Mouse (Mus musculus) T-helper 1 cell (primary cell): ENCODE results near the gene Dcxr.
"Not testable (repeated sequence)": the region's sequence is repeated elsewhere in the genome, so short reads cannot be mapped to it uniquely, and the experiment has no call there.

Experiments used
- in situ Hi-C: fragments of 300-600 bp; cut with MboI, MseI; formaldehyde crosslinking; loops from one replicate; pipeline ENCODE4 v1.15.1; 2025; ENCODE audit warnings: high pct_unique_total_duplicates

The Dcxr gene

GRCm38 (mm10) chr11:120709551-120709950 is 17.5 kb downstream of the Dcxr start:
- in situ Hi-C loops, result no loop called here

- in situ Hi-C loops, result no loop called here
These were observed 19.1 kb downstream of the Dcxr start for GRCm38 (mm10) chr11:120707969-120708368.

- in situ Hi-C loops, result no loop called here
These were observed 19.9 kb downstream of the Dcxr start for GRCm38 (mm10) chr11:120707225-120707624.

- in situ Hi-C loops, result no loop called here
These were observed 21.0 kb downstream of the Dcxr start for GRCm38 (mm10) chr11:120706120-120706519.

- in situ Hi-C loops, result no loop called here
These were observed 22.4 kb downstream of the Dcxr start for GRCm38 (mm10) chr11:120704486-120705325.

- in situ Hi-C loops, result no loop called here
These were observed 23.2 kb downstream of the Dcxr start for GRCm38 (mm10) chr11:120703696-120704454.

GRCm38 (mm10) chr11:120697741-120698140 is 29.3 kb downstream of the Dcxr start:
- in situ Hi-C loops, result no loop called here

GRCm38 (mm10) chr11:120696568-120696967 is 30.5 kb downstream of the Dcxr start:
- in situ Hi-C loops, result no loop called here

- in situ Hi-C loops, result no loop called here
These were observed 31.4 kb downstream of the Dcxr start for GRCm38 (mm10) chr11:120695641-120696040.

- in situ Hi-C loops, result no loop called here
These were observed 31.9 kb downstream of the Dcxr start for GRCm38 (mm10) chr11:120695184-120695583.

- in situ Hi-C loops, result no loop called here
These were observed 33.6 kb downstream of the Dcxr start for GRCm38 (mm10) chr11:120693461-120693860.

- in situ Hi-C loops, result no loop called here
These were observed 34.5 kb downstream of the Dcxr start for GRCm38 (mm10) chr11:120692471-120693011.

- in situ Hi-C loops, result no loop called here
These were observed 37.7 kb downstream of the Dcxr start for GRCm38 (mm10) chr11:120689365-120689764.

GRCm38 (mm10) chr11:120686650-120687272 is 40.3 kb downstream of the Dcxr start:
- in situ Hi-C loops, result no loop called here

GRCm38 (mm10) chr11:120684660-120685059 is 42.4 kb downstream of the Dcxr start:
- in situ Hi-C loops, result no loop called here

GRCm38 (mm10) chr11:120684086-120684485 is 43.0 kb downstream of the Dcxr start:
- in situ Hi-C loops, result no loop called here

GRCm38 (mm10) chr11:120683536-120683935 is 43.5 kb downstream of the Dcxr start:
- in situ Hi-C loops, result no loop called here

GRCm38 (mm10) chr11:120682683-120683082 is 44.4 kb downstream of the Dcxr start:
- in situ Hi-C loops, result no loop called here

GRCm38 (mm10) chr11:120679909-120680308 is 47.2 kb downstream of the Dcxr start:
- in situ Hi-C loops, result no loop called here

GRCm38 (mm10) chr11:120676951-120677350 is 50.1 kb downstream of the Dcxr start:
- in situ Hi-C loops, result no loop called here

- in situ Hi-C loops, result not testable (repeated sequence)
These were observed 51.2 kb downstream of the Dcxr start for GRCm38 (mm10) chr11:120675875-120676274.
